Mouse (Mus musculus) MEL (cell line): ENCODE results near the gene Hspa12a. TPM values are rescaled to one million over a fixed set of nuclear protein-coding genes. Genes with fewer than 3 reads are reported as not detected.

Experiments used
- DNase-seq: peaks from one replicate; pipeline ENCODE4 v3.0.0; 2011; ENCODE audit warnings: low read depth, low spot score
- H3K27ac ChIP-seq: 2 replicates; pipeline ENCODE4 v1.5.1; 2012; ENCODE audit warnings: low read depth, mild to moderate bottlenecking, control low read depth, low read length, moderate library complexity; ENCODE audit not compliant: control insufficient read depth
- H3K27me3 ChIP-seq, 2 experiments: fragments of 150-350 bp in 1 of 2; sonication (generic) in 1 of 2; 2 replicates each; pipeline ENCODE4 v1.6.1; 2012; ENCODE audit warnings: low read length in 2 of 2, mild to moderate bottlenecking in 2 of 2, improper control_type of control experiment in 1 of 2, moderate library complexity in 1 of 2; ENCODE audit not compliant: insufficient read depth in 2 of 2, control insufficient read depth in 1 of 2
- H3K36me3 ChIP-seq, 2 experiments: 2 replicates each; pipeline ENCODE4 v1.6.1; 2012 to 2014; ENCODE audit warnings: low read length in 2 of 2, improper control_type of control experiment in 1 of 2, inconsistent platforms in 1 of 2, mild to moderate bottlenecking in 1 of 2; ENCODE audit not compliant: insufficient read depth in 2 of 2, control insufficient read depth in 1 of 2
- H3K4me1 ChIP-seq, 2 experiments: fragments of 150-350 bp in 1 of 2; sonication (generic) in 1 of 2; 2 replicates each; pipeline ENCODE4 v1.6.1; 2012; ENCODE audit warnings: low read length in 2 of 2, improper control_type of control experiment in 1 of 2, mild to moderate bottlenecking in 1 of 2; ENCODE audit not compliant: insufficient read depth in 2 of 2, control insufficient read depth in 1 of 2
- H3K4me3 ChIP-seq, 2 experiments: fragments of 150-350 bp in 1 of 2; sonication (generic) in 1 of 2; 2 replicates each; pipeline ENCODE4 v1.5.1; 2012; ENCODE audit warnings: low read depth in 2 of 2, low read length in 2 of 2, mild to moderate bottlenecking in 2 of 2, moderate library complexity in 2 of 2, control low read depth in 1 of 2, improper control_type of control experiment in 1 of 2; ENCODE audit not compliant: control insufficient read depth in 1 of 2, insufficient read depth in 1 of 2
- H3K79me2 ChIP-seq: 2 replicates; pipeline ENCODE4 v1.6.1; 2012; ENCODE audit warnings: mild to moderate bottlenecking, low read length, moderate library complexity; ENCODE audit not compliant: control insufficient read depth, poor library complexity, insufficient read depth
- H3K9ac ChIP-seq: 2 replicates; pipeline ENCODE4 v1.6.1; 2012; ENCODE audit warnings: low read depth, mild to moderate bottlenecking, control low read depth, low read length, moderate library complexity; ENCODE audit not compliant: control insufficient read depth, poor library complexity, severe bottlenecking
- H3K9me3 ChIP-seq: fragments of 150-350 bp; sonication (generic); replicated peaks from 2 replicates; pipeline ENCODE4 v1.6.1; 2012; ENCODE audit warnings: mild to moderate bottlenecking, low read length, improper control_type of control experiment, moderate library complexity; ENCODE audit not compliant: insufficient read depth
- CHD2 ChIP-seq: IDR thresholded peaks from 2 replicates; pipeline ENCODE4 v1.6.1; 2011; ENCODE audit warnings: low read length, improper control_type of control experiment
- ELF1 ChIP-seq: IDR thresholded peaks from 2 replicates; pipeline ENCODE4 v1.6.1; 2014; ENCODE audit warnings: low read depth, mild to moderate bottlenecking, inconsistent platforms, low read length, improper control_type of control experiment, moderate library complexity
- KAT2A ChIP-seq: conservative IDR thresholded peaks from 2 replicates; pipeline ENCODE4 v1.6.1; 2012; ENCODE audit warnings: low read depth, low read length, improper control_type of control experiment, inconsistent platforms
- MXI1 ChIP-seq: IDR thresholded peaks from 2 replicates; pipeline ENCODE4 v1.6.1; 2011; ENCODE audit warnings: mild to moderate bottlenecking, low read depth, low read length, improper control_type of control experiment
- MYC ChIP-seq: IDR thresholded peaks from 2 replicates; pipeline ENCODE4 v1.6.1; 2011; ENCODE audit warnings: low read depth, mild to moderate bottlenecking, low read length, improper control_type of control experiment, moderate library complexity
- POLR2A ChIP-seq, 2 experiments: IDR thresholded peaks; 2 replicates each; pipeline ENCODE4 v1.6.1; 2011 to 2012; ENCODE audit warnings: low read length in 2 of 2, mild to moderate bottlenecking in 2 of 2, control low read depth in 1 of 2, improper control_type of control experiment in 1 of 2, low read depth in 1 of 2, moderate library complexity in 1 of 2; ENCODE audit not compliant: control insufficient read depth in 1 of 2, insufficient read depth in 1 of 2, poor library complexity in 1 of 2
- POLR2AphosphoS2 ChIP-seq: IDR thresholded peaks from 2 replicates; pipeline ENCODE4 v1.6.1; 2011; ENCODE audit warnings: low read length, improper control_type of control experiment
- POLR2AphosphoS5 ChIP-seq: IDR thresholded peaks from 2 replicates; pipeline ENCODE4 v1.6.1; 2012; ENCODE audit warnings: low read depth, borderline replicate concordance, mild to moderate bottlenecking, inconsistent platforms, low read length, moderate library complexity, mixed read lengths
- RCOR1 ChIP-seq: IDR thresholded peaks from 2 replicates; pipeline ENCODE4 v1.6.1; 2012; ENCODE audit warnings: low read depth, mild to moderate bottlenecking, inconsistent platforms, low read length, improper control_type of control experiment
- TCF12 ChIP-seq: IDR thresholded peaks from 2 replicates; pipeline ENCODE4 v1.6.1; 2014; ENCODE audit warnings: low read depth, mild to moderate bottlenecking, inconsistent platforms, low read length, improper control_type of control experiment, moderate library complexity
- UBTF ChIP-seq: IDR thresholded peaks from 2 replicates; pipeline ENCODE4 v1.6.1; 2012; ENCODE audit warnings: low read depth, mild to moderate bottlenecking, inconsistent platforms, low read length, improper control_type of control experiment, moderate library complexity, borderline replicate concordance; ENCODE audit not compliant: insufficient read depth
- ZMIZ1 ChIP-seq: IDR thresholded peaks from 2 replicates; pipeline ENCODE4 v1.6.1; 2012; ENCODE audit warnings: low read depth, mild to moderate bottlenecking, inconsistent platforms, low read length, improper control_type of control experiment, moderate library complexity
- polyA plus RNA-seq, 2 experiments: library from polyadenylated mRNA; stranded (reverse) in 1 of 2; unstranded in 1 of 2; fragments of >175 nt in 1 of 2; fragments of >200 nt in 1 of 2; gene quantifications; 2 replicates each; pipeline versions ENCODE4 v1.2.1 to v1.2.4; 2012; ENCODE audit warnings: low replicate concordance in 2 of 2, low read depth in 1 of 2; ENCODE audit not compliant: insufficient read length in 2 of 2, insufficient read depth in 1 of 2, missing spikeins in 1 of 2
- total RNA-seq: library from RNA; depleted of rRNA; stranded (reverse); fragments of 300-350 nt; gene quantifications from 2 replicates; pipeline ENCODE4 v1.2.3, GENCODE M21; 2012; rRNA removed

The Hspa12a gene
- total RNA-seq: not detected in 2 replicates
- not detected for polyA plus RNA-seq

GRCm38 (mm10) chr19:58942841-58943828 lies at the start of gene Hspa12a, which contains the start of gene Eno4:
Hspa12a (minus strand) TSS chr19:58943654.
Eno4 (plus strand) TSS chr19:58943425.
- Histone ChIP-seq H3K4me1 (no peaks in the 10 kb centered on the region), H3K4me3 (no peak within 1 kb of the TSS), H3K36me3 (no peaks in the 10 kb centered on the region), H3K27me3 (no peaks in the 10 kb centered on the region), H3K79me2 (no peaks in the 10 kb centered on the region), H3K27ac (no peak within 1 kb of the TSS), H3K9me3 (no peaks in the 10 kb centered on the region), H3K9ac (no peak within 1 kb of the TSS)
- DNase-seq: no peak
- TF ChIP-seq POLR2AphosphoS2: no peak
- TF ChIP-seq POLR2A (IDR thresholded peaks at IDR 0.05; ENCODE audit: control insufficient read depth in 1 of 2, insufficient read depth in 1 of 2, low read depth in 1 of 2, low read length in 2 of 2, poor library complexity in 1 of 2): no peak
- TF ChIP-seq KAT2A: no peak
- TF ChIP-seq RCOR1: no peak
- no peak for TF ChIP-seq UBTF
- no peak for TF ChIP-seq POLR2AphosphoS5
- no peak for TF ChIP-seq CHD2
- TF ChIP-seq MXI1: no peak
- TF ChIP-seq ZMIZ1: no peak
- TF ChIP-seq TCF12: no peak

- Histone ChIP-seq H3K27me3 (no peaks in the 10 kb centered on the region), H3K4me1 (peaks cover 3 to 10% of the 10 kb centered on the region in 2 experiments; a peak in 2 of 4 replicates), H3K27ac (no peak overlapping the region), H3K9ac (no peak overlapping the region), H3K36me3 (peaks cover 0 to 5% of the 10 kb centered on the region in 2 experiments; a peak in 2 of 4 replicates), H3K79me2 (no peaks in the 10 kb centered on the region), H3K9me3 (no peaks in the 10 kb centered on the region), H3K4me3 (no peak overlapping the region)
- TF ChIP-seq ELF1: no peak
- no peak for DNase-seq
Observed at GRCm38 (mm10) chr19:58981571-58981970, 38.1 kb upstream of the Hspa12a start.

- no peak overlapping the region for H3K9ac ChIP-seq
- peaks cover 3 to 10% of the 10 kb centered on the region in 2 experiments; a peak in 2 of 4 replicates for H3K4me1 ChIP-seq
- peaks cover 0 to 5% of the 10 kb centered on the region in 2 experiments; a peak in 2 of 4 replicates for H3K36me3 ChIP-seq
- no peaks in the 10 kb centered on the region for H3K79me2 ChIP-seq
- no peak overlapping the region for H3K27ac ChIP-seq
- H3K27me3 ChIP-seq: no peaks in the 10 kb centered on the region
- DNase-seq: no peak
- peak overlapping the region; percentile 40 to 44 for H3K4me3 ChIP-seq
- no peaks in the 10 kb centered on the region for H3K9me3 ChIP-seq
- TF ChIP-seq KAT2A (no peak), MYC (peak; percentile 61; the same call in 1 of the 2 replicates)
Observed at GRCm38 (mm10) chr19:58980056-58980440, 36.6 kb upstream of the Hspa12a start.
